Mouse (Mus musculus) embryonic fibroblast, embryonic 13.5 days (primary cell): ENCODE measurements around the gene Gm21981.

ENCODE experiments used
- CTCF ChIP-seq: IDR thresholded peaks from 2 replicates; pipeline ENCODE4 v1.5.1; 2011; ENCODE audit warnings: mild to moderate bottlenecking, control low read depth, low read length, moderate library complexity, borderline replicate concordance; ENCODE audit not compliant: insufficient read depth
- POLR2A ChIP-seq: IDR thresholded peaks from 2 replicates; pipeline ENCODE4 v1.6.1; 2011; ENCODE audit warnings: low read depth, mild to moderate bottlenecking, control low read depth, low read length, moderate library complexity

- no peak for TF ChIP-seq POLR2A
- TF ChIP-seq CTCF: no peak
Observed at GRCm38 (mm10) chr17:47678238-47678637, 16.0 kb downstream of the Gm21981 start.
